Mouse (Mus musculus) left cerebral cortex, adult 6 months (tissue): ENCODE data around the gene Nap1l2. TPM values are rescaled to one million over a fixed set of nuclear protein-coding genes. Genes with fewer than 3 reads are reported as not detected.

Source experiments
- long read RNA-seq, 2 experiments: library from polyadenylated mRNA; unstranded; transcript quantifications; one replicate each; pipeline ENCODE4 v2.0.0; 2019 to 2020
- polyA plus RNA-seq: library from polyadenylated mRNA; unstranded; fragments of <200 nt; fragmentation: Nextera tagmentation; gene quantifications from 2 replicates; pipeline ENCODE4 v1.2.3, GENCODE M21; 2021

The Nap1l2 gene
- 79.1 and 92.2 TPM in 2 replicates for polyA plus RNA-seq
- long read RNA-seq, experiment 1, transcript Nap1l2-201 (1 exons, 2,465 nt) = major isoform, 642 of 642 reads
- long read RNA-seq, experiment 1, partial matches to known transcripts = 0 of 642 reads
- long read RNA-seq, experiment 1, other reads (novel, unspliced or antisense) = 0 of 642 reads
- long read RNA-seq, experiment 2, transcript Nap1l2-201 (1 exons, 2,465 nt) = major isoform, 145 of 145 reads
- long read RNA-seq, experiment 2, partial matches to known transcripts = 0 of 145 reads
- long read RNA-seq, experiment 2, other reads (novel, unspliced or antisense) = 0 of 145 reads

DNA sequence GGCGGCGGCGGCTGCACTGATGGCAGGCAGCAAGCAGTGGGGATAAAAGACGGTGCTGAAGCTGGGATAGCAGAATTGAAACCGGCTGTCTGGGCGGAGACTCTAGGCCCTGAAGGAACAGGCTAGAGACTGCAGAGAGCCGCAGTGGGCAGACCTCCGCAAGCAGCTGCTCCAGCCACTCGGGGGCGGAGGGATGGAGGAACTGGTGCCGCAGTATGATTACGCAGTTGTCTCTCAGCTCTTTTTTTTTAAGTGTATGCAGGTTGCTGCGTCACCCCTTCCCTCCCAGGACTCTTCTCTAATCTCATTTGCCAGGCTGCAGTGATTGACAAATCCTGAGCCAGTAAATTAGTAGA is at the start of gene Nap1l2:
TSS of gene Nap1l2 (minus strand) at position 210 of the 356 bp plus-strand sequence.

Other genes with a start within 250 kb of the Nap1l2 start
- not detected in 2 replicates for gene Cdx4, start 134.8 kb upstream of the Nap1l2 start, polyA plus RNA-seq
- gene Chic1, start 169.8 kb upstream of the Nap1l2 start, polyA plus RNA-seq = 5.1 and 6.5 TPM in 2 replicates
- not detected in 2 replicates for gene Tsx, start 227.8 kb upstream of the Nap1l2 start, polyA plus RNA-seq
- not detected in 2 replicates for gene Gm26992, start 235.4 kb upstream of the Nap1l2 start, polyA plus RNA-seq